Mouse (Mus musculus): Measurements from ENCODE around the gene 1700003F12Rik. TPM values are rescaled to one million over a fixed set of nuclear protein-coding genes. Genes with fewer than 3 reads are reported as not detected.

The 1700003F12Rik gene
- total and polyA plus RNA-seq, 2 experiments from 2014 or later = 2.5 to 5.3 TPM

- Histone ChIP-seq H3K9me3 (ENCODE audit: low read length) (no peaks in the 10 kb centered on the region), H3K4me3 (ENCODE audit: low read depth, low read length) (peak overlapping the region; percentile 70; the same call in 1 of the 2 replicates), H3K9ac (replicated peaks; ENCODE audit: low read length, poor library complexity, severe bottlenecking) (no peak overlapping the region), H3K27me3 (ENCODE audit: insufficient read depth, low read length) (no peaks in the 10 kb centered on the region), H3K36me3 (ENCODE audit: insufficient read depth, low read length) (no peaks in the 10 kb centered on the region), H3K27ac (ENCODE audit: low read depth, low read length) (no peak overlapping the region), H3K4me1 (ENCODE audit: insufficient read depth, low read length) (0 out of 2 replicates have a peak, but pooled peaks cover 5% of the 10 kb centered on the region), H3K4me2 (ENCODE audit: low read depth, low read length, poor library complexity, severe bottlenecking) (peak overlapping the region; percentile 99)
- no peak for TF ChIP-seq CTCF (IDR thresholded peaks at IDR 0.05)
- ATAC-seq (ENCODE audit: low FRiP score) = no peak
- peak; percentile 52 for DNase-seq (ENCODE audit: low spot score)
- WGBS = 16% methylated on average over 10 of the region's 10 CpGs
These were observed 21.6 kb downstream of the 1700003F12Rik start for GRCm38 (mm10) chr2:154568329-154569070.

GRCm38 (mm10) chr2:154569071-154569748, 22.3 kb downstream of the 1700003F12Rik start:
- DNase-seq (ENCODE audit: low spot score) = peak; percentile 38
- TF ChIP-seq CTCF (IDR thresholded peaks at IDR 0.05) = no peak
- WGBS = 1% methylated on average over 55 of the region's 70 CpGs

GRCm38 (mm10) chr2:154569836-154570286, 23.0 kb downstream of the 1700003F12Rik start, which contains the start of gene E2f1:
E2f1 (minus strand) TSS chr2:154569892.
- Histone ChIP-seq H3K4me2 (ENCODE audit: low read depth, low read length, poor library complexity, severe bottlenecking) (peak within 1 kb of the TSS; percentile 99), H3K27ac (ENCODE audit: low read depth, low read length) (no peak within 1 kb of the TSS), H3K4me3 (ENCODE audit: low read depth, low read length) (peak within 1 kb of the TSS; percentile 70), H3K4me1 (ENCODE audit: insufficient read depth, low read length) (0 out of 2 replicates have a peak, but pooled peaks cover 5% of the 10 kb centered on the region), H3K9ac (replicated peaks; ENCODE audit: low read length, poor library complexity, severe bottlenecking) (peak within 1 kb of the TSS; percentile 29; the same call in 1 of the 2 replicates), H3K27me3 (ENCODE audit: insufficient read depth, low read length) (no peaks in the 10 kb centered on the region), H3K36me3 (ENCODE audit: insufficient read depth, low read length) (no peaks in the 10 kb centered on the region), H3K9me3 (ENCODE audit: low read length) (no peaks in the 10 kb centered on the region)
- TF ChIP-seq CTCF (IDR thresholded peaks at IDR 0.05) = peak; percentile 21
- ATAC-seq (ENCODE audit: low FRiP score) = peak; percentile 98
- peak; percentile 96 for DNase-seq (ENCODE audit: low spot score)
- WGBS = under 1% methylated on average over 42 of the region's 44 CpGs

More at GRCm38 (mm10) chr2:154569071-154569748, 22.3 kb downstream of the 1700003F12Rik start:
- Histone ChIP-seq H3K27ac (ENCODE audit: low read depth, low read length) (no peak overlapping the region), H3K9me3 (ENCODE audit: low read length) (no peaks in the 10 kb centered on the region), H3K4me3 (ENCODE audit: low read depth, low read length) (peak overlapping the region; percentile 70), H3K27me3 (ENCODE audit: insufficient read depth, low read length) (no peaks in the 10 kb centered on the region), H3K4me2 (ENCODE audit: low read depth, low read length, poor library complexity, severe bottlenecking) (peak overlapping the region; percentile 99), H3K4me1 (ENCODE audit: insufficient read depth, low read length) (0 out of 2 replicates have a peak, but pooled peaks cover 5% of the 10 kb centered on the region), H3K36me3 (ENCODE audit: insufficient read depth, low read length) (no peaks in the 10 kb centered on the region), H3K9ac (replicated peaks; ENCODE audit: low read length, poor library complexity, severe bottlenecking) (peak overlapping the region; percentile 25; the same call in 1 of the 2 replicates)
- peak; percentile 65 for ATAC-seq (ENCODE audit: low FRiP score)

GRCm38 (mm10) chr2:154570666-154571065, 23.8 kb downstream of the 1700003F12Rik start:
- no peaks in the 10 kb centered on the region for H3K36me3 ChIP-seq (ENCODE audit: insufficient read depth, low read length)
- H3K9ac ChIP-seq (replicated peaks; ENCODE audit: low read length, poor library complexity, severe bottlenecking) = no peak overlapping the region
- no peak for DNase-seq (ENCODE audit: low spot score)
- TF ChIP-seq CTCF (IDR thresholded peaks at IDR 0.05) = no peak
- WGBS = 56% methylated on average over 4 of the region's 4 CpGs
- no peak overlapping the region for H3K4me3 ChIP-seq (ENCODE audit: low read depth, low read length)
- ATAC-seq (ENCODE audit: low FRiP score) = no peak
- H3K9me3 ChIP-seq (ENCODE audit: low read length) = no peaks in the 10 kb centered on the region
- H3K4me1 ChIP-seq (ENCODE audit: insufficient read depth, low read length) = 0 out of 2 replicates have a peak, but pooled peaks cover 5% of the 10 kb centered on the region
- no peaks in the 10 kb centered on the region for H3K27me3 ChIP-seq (ENCODE audit: insufficient read depth, low read length)
- H3K27ac ChIP-seq (ENCODE audit: low read depth, low read length) = no peak overlapping the region
- peak overlapping the region; percentile 99; the same call in 1 of the 2 replicates for H3K4me2 ChIP-seq (ENCODE audit: low read depth, low read length, poor library complexity, severe bottlenecking)

GRCm38 (mm10) chr2:154571266-154571665, 24.4 kb downstream of the 1700003F12Rik start:
- DNase-seq (ENCODE audit: low spot score) = no peak
- ATAC-seq (ENCODE audit: low FRiP score) = no peak
- no peak overlapping the region for H3K9ac ChIP-seq (replicated peaks; ENCODE audit: low read length, poor library complexity, severe bottlenecking)
- TF ChIP-seq CTCF (IDR thresholded peaks at IDR 0.05) = no peak
- 85% methylated on average over 4 of the region's 4 CpGs for WGBS
- H3K9me3 ChIP-seq (ENCODE audit: low read length) = no peaks in the 10 kb centered on the region
- no peak overlapping the region for H3K4me3 ChIP-seq (ENCODE audit: low read depth, low read length)
- 0 out of 2 replicates have a peak, but pooled peaks cover 5% of the 10 kb centered on the region for H3K4me1 ChIP-seq (ENCODE audit: insufficient read depth, low read length)
- no peak overlapping the region for H3K27ac ChIP-seq (ENCODE audit: low read depth, low read length)
- no peak overlapping the region for H3K4me2 ChIP-seq (ENCODE audit: low read depth, low read length, poor library complexity, severe bottlenecking)
- H3K27me3 ChIP-seq (ENCODE audit: insufficient read depth, low read length) = no peaks in the 10 kb centered on the region
- no peaks in the 10 kb centered on the region for H3K36me3 ChIP-seq (ENCODE audit: insufficient read depth, low read length)
